Mouse (Mus musculus) MEL (cell line): ENCODE data around the gene Cpm.

Experiments
- CTCF ChIP-seq, 3 experiments: IDR thresholded peaks in 2 of 3; conservative IDR thresholded peaks in 1 of 3; 2 replicates each; pipeline ENCODE4 v1.5.1; 2011 to 2012; ENCODE audit warnings: low read length in 3 of 3, low read depth in 2 of 3, mild to moderate bottlenecking in 2 of 3, improper control_type of control experiment in 1 of 3, inconsistent platforms in 1 of 3, mixed read lengths in 1 of 3, moderate library complexity in 1 of 3; ENCODE audit not compliant: control insufficient read depth in 1 of 3, insufficient read depth in 1 of 3, poor library complexity in 1 of 3, severe bottlenecking in 1 of 3
- E2F4 ChIP-seq: IDR thresholded peaks from 2 replicates; pipeline ENCODE4 v1.6.1; 2011; ENCODE audit warnings: low read depth, low read length, improper control_type of control experiment, borderline replicate concordance
- ELF1 ChIP-seq: IDR thresholded peaks from 2 replicates; pipeline ENCODE4 v1.6.1; 2014; ENCODE audit warnings: low read depth, mild to moderate bottlenecking, inconsistent platforms, low read length, improper control_type of control experiment, moderate library complexity
- JUND ChIP-seq: IDR thresholded peaks from 2 replicates; pipeline ENCODE4 v1.6.1; 2011; ENCODE audit warnings: low read depth, mild to moderate bottlenecking, improper control_type of control experiment, low read length
- POLR2A ChIP-seq, 2 experiments: IDR thresholded peaks; 2 replicates each; pipeline ENCODE4 v1.6.1; 2011 to 2012; ENCODE audit warnings: low read length in 2 of 2, mild to moderate bottlenecking in 2 of 2, control low read depth in 1 of 2, improper control_type of control experiment in 1 of 2, low read depth in 1 of 2, moderate library complexity in 1 of 2; ENCODE audit not compliant: control insufficient read depth in 1 of 2, insufficient read depth in 1 of 2, poor library complexity in 1 of 2
- POLR2AphosphoS2 ChIP-seq: IDR thresholded peaks from 2 replicates; pipeline ENCODE4 v1.6.1; 2011; ENCODE audit warnings: low read length, improper control_type of control experiment
- RCOR1 ChIP-seq: IDR thresholded peaks from 2 replicates; pipeline ENCODE4 v1.6.1; 2012; ENCODE audit warnings: low read depth, mild to moderate bottlenecking, inconsistent platforms, low read length, improper control_type of control experiment
- ZKSCAN1 ChIP-seq: IDR thresholded peaks from 2 replicates; pipeline ENCODE4 v1.6.1; 2012; ENCODE audit warnings: low read depth, mild to moderate bottlenecking, inconsistent platforms, low read length, improper control_type of control experiment, moderate library complexity

DNA sequence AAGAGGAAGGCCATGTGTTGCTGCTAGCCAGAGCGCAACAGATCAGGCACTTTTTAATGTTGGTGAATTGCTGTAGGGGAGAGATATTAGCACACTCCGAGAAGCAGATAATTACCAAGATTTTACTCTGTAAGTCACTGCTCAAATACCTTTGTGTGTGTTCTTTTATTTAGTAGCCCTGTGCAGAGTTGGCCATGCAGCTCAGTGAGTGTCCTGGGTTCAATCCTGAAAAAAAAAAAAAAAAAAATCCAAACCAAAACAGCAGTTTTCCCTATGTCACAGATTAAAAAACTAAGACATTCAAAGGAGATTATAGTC, 9.5 kb upstream of the Cpm start:
- TF ChIP-seq CTCF (IDR thresholded peaks at IDR 0.05 in 2 of 3, conservative IDR thresholded peaks at IDR 0.05 in 1 of 3; ENCODE audit: control insufficient read depth in 1 of 3, insufficient read depth in 1 of 3, low read depth in 2 of 3, low read length in 3 of 3, poor library complexity in 1 of 3, severe bottlenecking in 1 of 3) (no peak), ZKSCAN1 (no peak), E2F4 (no peak), ELF1 (no peak), POLR2A (IDR thresholded peaks at IDR 0.05; ENCODE audit: control insufficient read depth in 1 of 2, insufficient read depth in 1 of 2, low read depth in 1 of 2, low read length in 2 of 2, poor library complexity in 1 of 2) (no peak), RCOR1 (no peak), JUND (no peak), POLR2AphosphoS2 (no peak)
